Mouse (Mus musculus): ENCODE results near the gene Olfr665.
"Not testable (repeated sequence)": the region's sequence is repeated elsewhere in the genome, so short reads cannot be mapped to it uniquely, and the experiment has no call there.

Gene Olfr665

GRCm38 (mm10) chr7:104877731-104878130 is at the start of gene Olfr665:
Gene Olfr665 (plus strand): TSS chr7:104878031.
- in situ Hi-C loops (cut with MboI, MseI): no loop called here

- in situ Hi-C loops (cut with MboI, MseI): no loop called here
These were observed 35.3 kb upstream of the Olfr665 start, which contains the start of gene Usp17lb for GRCm38 (mm10) chr7:104842503-104842902. Gene Usp17lb (minus strand): TSS chr7:104842603.

GRCm38 (mm10) chr7:104843731-104844287 is 34.0 kb upstream of the Olfr665 start:
- in situ Hi-C loops (cut with MboI, MseI): no loop called here

GRCm38 (mm10) chr7:104851546-104851945 is 26.3 kb upstream of the Olfr665 start:
- in situ Hi-C loops (cut with MboI, MseI): not testable (repeated sequence)

- in situ Hi-C loops (cut with MboI, MseI): no loop called here
These were observed 22.5 kb upstream of the Olfr665 start for GRCm38 (mm10) chr7:104855248-104855750.

GRCm38 (mm10) chr7:104856709-104857108 is 21.1 kb upstream of the Olfr665 start, which contains the start of gene Usp17la:
Gene Usp17la (plus strand): TSS chr7:104857009.
- in situ Hi-C loops (cut with MboI, MseI): not testable (repeated sequence)

- in situ Hi-C loops (cut with MboI, MseI): no loop called here
These were observed 20.1 kb upstream of the Olfr665 start for GRCm38 (mm10) chr7:104857683-104858082.

GRCm38 (mm10) chr7:104861381-104861780 is 16.4 kb upstream of the Olfr665 start:
- in situ Hi-C loops (cut with MboI, MseI): no loop called here

GRCm38 (mm10) chr7:104895852-104896251 is 18.0 kb downstream of the Olfr665 start, which contains the start of gene Olfr666:
Gene Olfr666 (minus strand): TSS chr7:104895952.
- in situ Hi-C loops (cut with MboI, MseI): no loop called here

GRCm38 (mm10) chr7:104921382-104921781 is 43.6 kb downstream of the Olfr665 start, which contains the start of gene Olfr667:
Gene Olfr667 (minus strand): TSS chr7:104921482.
- in situ Hi-C loops (cut with MboI, MseI): no loop called here

- in situ Hi-C loops (cut with MboI, MseI): no loop called here
These were observed 50.1 kb downstream of the Olfr665 start, which contains the start of gene Olfr668 for GRCm38 (mm10) chr7:104927957-104928356. Gene Olfr668 (minus strand): TSS chr7:104928057.

Data from regulatory T cell (primary cell).